Mouse (Mus musculus) MEL (cell line): ENCODE results near the gene Med23. TPM values are rescaled to one million over a fixed set of nuclear protein-coding genes. Genes with fewer than 3 reads are reported as not detected.

Source experiments
- DNase-seq: peaks from one replicate; pipeline ENCODE4 v3.0.0; 2011; ENCODE audit warnings: low read depth, low spot score
- H3K27ac ChIP-seq: 2 replicates; pipeline ENCODE4 v1.5.1; 2012; ENCODE audit warnings: low read depth, mild to moderate bottlenecking, control low read depth, low read length, moderate library complexity; ENCODE audit not compliant: control insufficient read depth
- H3K27me3 ChIP-seq, 2 experiments: fragments of 150-350 bp in 1 of 2; sonication (generic) in 1 of 2; 2 replicates each; pipeline ENCODE4 v1.6.1; 2012; ENCODE audit warnings: low read length in 2 of 2, mild to moderate bottlenecking in 2 of 2, improper control_type of control experiment in 1 of 2, moderate library complexity in 1 of 2; ENCODE audit not compliant: insufficient read depth in 2 of 2, control insufficient read depth in 1 of 2
- H3K36me3 ChIP-seq, 2 experiments: 2 replicates each; pipeline ENCODE4 v1.6.1; 2012 to 2014; ENCODE audit warnings: low read length in 2 of 2, improper control_type of control experiment in 1 of 2, inconsistent platforms in 1 of 2, mild to moderate bottlenecking in 1 of 2; ENCODE audit not compliant: insufficient read depth in 2 of 2, control insufficient read depth in 1 of 2
- H3K4me1 ChIP-seq, 2 experiments: fragments of 150-350 bp in 1 of 2; sonication (generic) in 1 of 2; 2 replicates each; pipeline ENCODE4 v1.6.1; 2012; ENCODE audit warnings: low read length in 2 of 2, improper control_type of control experiment in 1 of 2, mild to moderate bottlenecking in 1 of 2; ENCODE audit not compliant: insufficient read depth in 2 of 2, control insufficient read depth in 1 of 2
- H3K4me3 ChIP-seq, 2 experiments: fragments of 150-350 bp in 1 of 2; sonication (generic) in 1 of 2; 2 replicates each; pipeline ENCODE4 v1.5.1; 2012; ENCODE audit warnings: low read depth in 2 of 2, low read length in 2 of 2, mild to moderate bottlenecking in 2 of 2, moderate library complexity in 2 of 2, control low read depth in 1 of 2, improper control_type of control experiment in 1 of 2; ENCODE audit not compliant: control insufficient read depth in 1 of 2, insufficient read depth in 1 of 2
- H3K79me2 ChIP-seq: 2 replicates; pipeline ENCODE4 v1.6.1; 2012; ENCODE audit warnings: mild to moderate bottlenecking, low read length, moderate library complexity; ENCODE audit not compliant: control insufficient read depth, poor library complexity, insufficient read depth
- H3K9ac ChIP-seq: 2 replicates; pipeline ENCODE4 v1.6.1; 2012; ENCODE audit warnings: low read depth, mild to moderate bottlenecking, control low read depth, low read length, moderate library complexity; ENCODE audit not compliant: control insufficient read depth, poor library complexity, severe bottlenecking
- H3K9me3 ChIP-seq: fragments of 150-350 bp; sonication (generic); replicated peaks from 2 replicates; pipeline ENCODE4 v1.6.1; 2012; ENCODE audit warnings: mild to moderate bottlenecking, low read length, improper control_type of control experiment, moderate library complexity; ENCODE audit not compliant: insufficient read depth
- CHD2 ChIP-seq: IDR thresholded peaks from 2 replicates; pipeline ENCODE4 v1.6.1; 2011; ENCODE audit warnings: low read length, improper control_type of control experiment
- CTCF ChIP-seq, 3 experiments: IDR thresholded peaks in 2 of 3; conservative IDR thresholded peaks in 1 of 3; 2 replicates each; pipeline ENCODE4 v1.5.1; 2011 to 2012; ENCODE audit warnings: low read length in 3 of 3, low read depth in 2 of 3, mild to moderate bottlenecking in 2 of 3, improper control_type of control experiment in 1 of 3, inconsistent platforms in 1 of 3, mixed read lengths in 1 of 3, moderate library complexity in 1 of 3; ENCODE audit not compliant: control insufficient read depth in 1 of 3, insufficient read depth in 1 of 3, poor library complexity in 1 of 3, severe bottlenecking in 1 of 3
- E2F4 ChIP-seq: IDR thresholded peaks from 2 replicates; pipeline ENCODE4 v1.6.1; 2011; ENCODE audit warnings: low read depth, low read length, improper control_type of control experiment, borderline replicate concordance
- EP300 ChIP-seq, 2 experiments: IDR thresholded peaks; 2 replicates each; pipeline ENCODE4 v1.6.1; 2011; ENCODE audit warnings: improper control_type of control experiment in 2 of 2, low read length in 2 of 2, low read depth in 1 of 2, mild to moderate bottlenecking in 1 of 2
- ETS1 ChIP-seq: IDR thresholded peaks from 2 replicates; pipeline ENCODE4 v1.6.1; 2012; ENCODE audit warnings: low read depth, mild to moderate bottlenecking, inconsistent platforms, low read length, improper control_type of control experiment, moderate library complexity
- GABPA ChIP-seq: IDR thresholded peaks from 2 replicates; pipeline ENCODE4 v1.6.1; 2012; ENCODE audit warnings: low read depth, mild to moderate bottlenecking, inconsistent platforms, low read length, improper control_type of control experiment, moderate library complexity
- GATA1 ChIP-seq: IDR thresholded peaks from 2 replicates; pipeline ENCODE4 v1.6.1; 2011; ENCODE audit warnings: low read depth, low read length, improper control_type of control experiment
- HCFC1 ChIP-seq: IDR thresholded peaks from 2 replicates; pipeline ENCODE4 v1.6.1; 2012; ENCODE audit warnings: low read depth, mild to moderate bottlenecking, inconsistent platforms, low read length, improper control_type of control experiment, moderate library complexity
- MAX ChIP-seq: IDR thresholded peaks from 2 replicates; pipeline ENCODE4 v1.6.1; 2011; ENCODE audit warnings: low read length, improper control_type of control experiment
- MYC ChIP-seq: IDR thresholded peaks from 2 replicates; pipeline ENCODE4 v1.6.1; 2011; ENCODE audit warnings: low read depth, mild to moderate bottlenecking, low read length, improper control_type of control experiment, moderate library complexity
- POLR2A ChIP-seq, 2 experiments: IDR thresholded peaks; 2 replicates each; pipeline ENCODE4 v1.6.1; 2011 to 2012; ENCODE audit warnings: low read length in 2 of 2, mild to moderate bottlenecking in 2 of 2, control low read depth in 1 of 2, improper control_type of control experiment in 1 of 2, low read depth in 1 of 2, moderate library complexity in 1 of 2; ENCODE audit not compliant: control insufficient read depth in 1 of 2, insufficient read depth in 1 of 2, poor library complexity in 1 of 2
- POLR2AphosphoS5 ChIP-seq: IDR thresholded peaks from 2 replicates; pipeline ENCODE4 v1.6.1; 2012; ENCODE audit warnings: low read depth, borderline replicate concordance, mild to moderate bottlenecking, inconsistent platforms, low read length, moderate library complexity, mixed read lengths
- SIN3A ChIP-seq: IDR thresholded peaks from 2 replicates; pipeline ENCODE4 v1.6.1; 2012; ENCODE audit warnings: low read length, improper control_type of control experiment, inconsistent platforms
- TAL1 ChIP-seq: IDR thresholded peaks from 2 replicates; pipeline ENCODE4 v1.6.1; 2012; ENCODE audit warnings: mild to moderate bottlenecking, inconsistent platforms, low read length, moderate library complexity, mixed read lengths
- TCF12 ChIP-seq: IDR thresholded peaks from 2 replicates; pipeline ENCODE4 v1.6.1; 2014; ENCODE audit warnings: low read depth, mild to moderate bottlenecking, inconsistent platforms, low read length, improper control_type of control experiment, moderate library complexity
- USF1 ChIP-seq: IDR thresholded peaks from 2 replicates; pipeline ENCODE4 v1.6.1; 2014; ENCODE audit warnings: low read depth, mild to moderate bottlenecking, inconsistent platforms, low read length, improper control_type of control experiment, moderate library complexity
- USF2 ChIP-seq, 2 experiments: IDR thresholded peaks; 2 replicates each; pipeline ENCODE4 v1.6.1; 2011 to 2012; ENCODE audit warnings: improper control_type of control experiment in 2 of 2, low read length in 2 of 2, borderline replicate concordance in 1 of 2, inconsistent platforms in 1 of 2, low read depth in 1 of 2, mild to moderate bottlenecking in 1 of 2; ENCODE audit not compliant: insufficient read depth in 1 of 2
- ZC3H11A ChIP-seq: IDR thresholded peaks from 2 replicates; pipeline ENCODE4 v1.6.1; 2012; ENCODE audit warnings: low read depth, mild to moderate bottlenecking, inconsistent platforms, low read length, improper control_type of control experiment
- ZMIZ1 ChIP-seq: IDR thresholded peaks from 2 replicates; pipeline ENCODE4 v1.6.1; 2012; ENCODE audit warnings: low read depth, mild to moderate bottlenecking, inconsistent platforms, low read length, improper control_type of control experiment, moderate library complexity
- polyA plus RNA-seq, 2 experiments: library from polyadenylated mRNA; stranded (reverse) in 1 of 2; unstranded in 1 of 2; fragments of >175 nt in 1 of 2; fragments of >200 nt in 1 of 2; gene quantifications; 2 replicates each; pipeline versions ENCODE4 v1.2.1 to v1.2.4; 2012; ENCODE audit warnings: low replicate concordance in 2 of 2, low read depth in 1 of 2; ENCODE audit not compliant: insufficient read length in 2 of 2, insufficient read depth in 1 of 2, missing spikeins in 1 of 2
- total RNA-seq: library from RNA; depleted of rRNA; stranded (reverse); fragments of 300-350 nt; gene quantifications from 2 replicates; pipeline ENCODE4 v1.2.3, GENCODE M21; 2012

Gene Med23
- total and polyA plus RNA-seq, 3 experiments: 18.8 to 52.2 (median 23.7) TPM

- Histone ChIP-seq H3K9me3 (no peaks in the 10 kb centered on the region), H3K4me3 (no peak overlapping the region), H3K4me1 (peaks cover 5 to 18% of the 10 kb centered on the region in 2 experiments; a peak in 3 of 4 replicates), H3K36me3 (peaks cover 0 to 5% of the 10 kb centered on the region in 2 experiments; a peak in 2 of 4 replicates), H3K27ac (no peak overlapping the region), H3K79me2 (no peaks in the 10 kb centered on the region), H3K9ac (no peak overlapping the region), H3K27me3 (no peaks in the 10 kb centered on the region)
- DNase-seq: no peak
- TF ChIP-seq CTCF (IDR thresholded peaks at IDR 0.05 in 2 of 3, conservative IDR thresholded peaks at IDR 0.05 in 1 of 3; ENCODE audit: control insufficient read depth in 1 of 3, insufficient read depth in 1 of 3, low read depth in 2 of 3, low read length in 3 of 3, poor library complexity in 1 of 3, severe bottlenecking in 1 of 3) (no peak), USF1 (no peak), ETS1 (no peak), USF2 (IDR thresholded peaks at IDR 0.05; ENCODE audit: borderline replicate concordance in 1 of 2, insufficient read depth in 1 of 2, low read depth in 1 of 2, low read length in 2 of 2) (no peak), CHD2 (no peak), GABPA (no peak), ZMIZ1 (no peak)
Observed at GRCm38 (mm10) chr10:24951575-24951974, 81.8 kb downstream of the Med23 start.

DNA sequence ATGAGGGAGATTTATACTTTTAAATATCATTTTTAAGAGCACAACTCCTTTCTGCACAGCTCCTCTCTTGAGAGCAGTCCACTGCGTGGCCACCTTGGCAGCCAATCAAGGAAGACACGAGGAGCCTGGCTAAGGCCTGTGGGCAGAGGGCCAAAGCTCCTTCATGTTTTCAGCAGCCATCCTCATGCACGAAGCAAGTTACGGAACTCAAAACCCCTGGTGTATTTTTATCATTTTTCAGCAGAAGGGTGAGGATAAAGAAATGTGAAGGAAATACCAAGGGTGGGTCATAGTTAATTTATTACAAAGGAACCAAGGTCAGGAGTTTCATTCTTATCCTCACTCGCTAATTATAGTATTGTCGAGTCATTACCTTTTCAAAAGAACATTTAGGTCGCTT lies 82.8 kb downstream of the Med23 start:
- TF ChIP-seq GATA1 (0 out of 2 replicates have a peak, but pooled peaks have one; percentile 23), ETS1 (peak; percentile 51; the same call in 1 of the 2 replicates), ZC3H11A (no peak), MAX (peak; percentile 78), EP300 (IDR thresholded peaks at IDR 0.05; ENCODE audit: low read depth in 1 of 2, low read length in 2 of 2) (peak; percentile 38 to 57; a peak in 3 of 4 replicates), USF1 (no peak), POLR2AphosphoS5 (no peak), E2F4 (no peak), TCF12 (peak; percentile 59; the same call in 1 of the 2 replicates), POLR2A (IDR thresholded peaks at IDR 0.05; ENCODE audit: control insufficient read depth in 1 of 2, insufficient read depth in 1 of 2, low read depth in 1 of 2, low read length in 2 of 2, poor library complexity in 1 of 2) (no peak), TAL1 (0 out of 2 replicates have a peak, but pooled peaks have one; percentile 20), CHD2 (no peak), HCFC1 (no peak), SIN3A (0 out of 2 replicates have a peak, but pooled peaks have one; percentile 19), MYC (no peak)
- Histone ChIP-seq H3K27ac (no peak overlapping the region; the same call in 1 of the 2 replicates), H3K4me1 (peaks cover 5 to 18% of the 10 kb centered on the region in 2 experiments; a peak in 3 of 4 replicates), H3K27me3 (no peaks in the 10 kb centered on the region), H3K9me3 (no peaks in the 10 kb centered on the region), H3K36me3 (peaks cover 0 to 5% of the 10 kb centered on the region in 2 experiments; a peak in 2 of 4 replicates), H3K79me2 (no peaks in the 10 kb centered on the region), H3K9ac (no peak overlapping the region), H3K4me3 (no peak overlapping the region)
- DNase-seq: peak; percentile 71
